Mouse (Mus musculus): ENCODE data around the gene Gm38655. TPM values are rescaled to one million over a fixed set of nuclear protein-coding genes. Genes with fewer than 3 reads are reported as not detected.
A peak's percentile ranks its signal among the peaks of the same experiment; 100 is the strongest.

Gm38655 gene
- polyA plus RNA-seq, 1 experiment: not detected

DNA sequence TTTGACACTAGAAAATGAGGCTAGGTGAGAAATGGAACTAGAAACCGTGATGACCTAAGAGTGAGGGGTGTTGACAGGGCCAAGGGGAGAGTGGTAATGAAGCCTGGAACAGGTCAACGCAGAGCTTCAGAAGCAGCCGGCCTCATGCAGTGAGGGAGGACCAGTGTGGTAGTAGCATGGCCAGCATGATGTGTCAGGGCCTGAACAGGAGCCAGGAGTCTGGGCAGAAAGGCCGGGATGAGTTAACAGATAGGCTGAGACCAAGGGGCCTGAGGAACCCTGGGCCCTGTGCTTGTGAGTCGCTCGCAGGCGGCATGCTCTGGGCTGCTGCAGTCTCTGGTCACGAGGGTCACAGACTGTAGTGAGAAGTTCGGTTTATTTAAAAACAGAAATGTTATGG lies 43.7 kb upstream of the Gm38655 start:
- Histone ChIP-seq H3K4me3 (replicated peaks; ENCODE audit: insufficient read depth, low read depth, low read length) (no peak overlapping the region), H3K27ac (ENCODE audit: insufficient read depth, low read length) (peak overlapping the region; percentile 14), H3K27me3 (ENCODE audit: control insufficient read depth, insufficient read depth, low read length) (no peaks in the 10 kb centered on the region), H3K4me1 (ENCODE audit: control insufficient read depth, insufficient read depth, low read length) (peaks cover 23% of the 10 kb centered on the region)
- TF ChIP-seq POLR2A (IDR thresholded peaks at IDR 0.05; ENCODE audit: borderline replicate concordance, insufficient read depth, low read length) (no peak), CTCF (IDR thresholded peaks at IDR 0.05; ENCODE audit: borderline replicate concordance, insufficient read depth, low read depth, low read length) (no peak)
- 36% methylated on average over 9 of the region's 9 CpGs for WGBS
- peak; percentile 55 to 69 for DNase-seq

DNA sequence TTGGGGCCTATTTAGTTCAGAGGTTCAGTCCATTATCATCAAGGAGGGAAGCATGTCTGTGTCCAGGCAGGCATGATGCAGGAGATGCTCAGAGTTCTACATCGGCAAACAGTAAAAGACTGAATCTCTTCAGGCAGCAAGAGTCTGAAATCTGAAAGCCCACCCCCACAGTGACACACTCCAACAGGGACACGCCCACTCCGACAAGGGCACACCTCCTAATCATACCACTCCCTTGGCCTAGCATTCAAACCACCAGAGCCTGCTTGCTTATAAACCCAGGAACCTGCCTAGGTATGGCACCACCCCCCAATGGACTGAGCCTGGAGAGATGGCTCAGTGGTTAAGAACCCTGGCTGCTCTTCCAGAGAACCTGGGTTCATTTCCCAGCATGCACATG lies 40.2 kb upstream of the Gm38655 start:
- WGBS: 78% methylated on average over 3 of the region's 3 CpGs
- DNase-seq: no peak
- H3K27me3 ChIP-seq (ENCODE audit: control insufficient read depth, insufficient read depth, low read length): no peaks in the 10 kb centered on the region
- no peak for TF ChIP-seq CTCF (IDR thresholded peaks at IDR 0.05; ENCODE audit: borderline replicate concordance, insufficient read depth, low read depth, low read length)
- TF ChIP-seq POLR2A (IDR thresholded peaks at IDR 0.05; ENCODE audit: borderline replicate concordance, insufficient read depth, low read length): no peak
- H3K4me1 ChIP-seq (ENCODE audit: control insufficient read depth, insufficient read depth, low read length): peaks cover 27% of the 10 kb centered on the region
- no peak overlapping the region for H3K4me3 ChIP-seq (replicated peaks; ENCODE audit: insufficient read depth, low read depth, low read length)
- no peak overlapping the region for H3K27ac ChIP-seq (ENCODE audit: insufficient read depth, low read length)

DNA sequence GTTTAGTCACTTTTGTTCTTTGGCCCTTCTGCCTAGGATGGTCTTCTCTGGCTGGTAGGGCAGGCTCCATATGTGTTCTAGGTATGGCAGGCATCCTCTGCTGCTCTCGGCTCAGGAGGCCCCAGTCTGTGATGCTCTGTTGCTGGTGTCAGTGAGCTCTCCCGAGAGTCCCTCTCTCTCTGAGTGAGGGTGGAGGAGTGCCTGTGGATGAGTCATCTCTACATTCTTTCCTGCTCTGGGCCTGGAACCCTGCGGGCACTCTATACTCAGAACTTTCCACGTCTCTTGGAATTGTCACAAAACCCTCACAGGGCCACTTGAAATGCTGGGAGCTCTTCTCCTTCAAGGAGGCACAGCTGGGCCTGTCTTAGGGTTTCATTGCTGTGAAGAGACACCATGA lies 36.4 kb upstream of the Gm38655 start:
- H3K4me3 ChIP-seq (replicated peaks; ENCODE audit: insufficient read depth, low read depth, low read length): no peak overlapping the region
- TF ChIP-seq CTCF (IDR thresholded peaks at IDR 0.05; ENCODE audit: borderline replicate concordance, insufficient read depth, low read depth, low read length) (no peak), POLR2A (IDR thresholded peaks at IDR 0.05; ENCODE audit: borderline replicate concordance, insufficient read depth, low read length) (no peak)
- H3K27me3 ChIP-seq (ENCODE audit: control insufficient read depth, insufficient read depth, low read length): no peaks in the 10 kb centered on the region
- peak overlapping the region; percentile 4; the same call in 1 of the 2 replicates for H3K27ac ChIP-seq (ENCODE audit: insufficient read depth, low read length)
- peaks cover 26% of the 10 kb centered on the region for H3K4me1 ChIP-seq (ENCODE audit: control insufficient read depth, insufficient read depth, low read length)
- peak in 1 of 2 experiments; percentile 55 for DNase-seq
- 16% methylated on average over 4 of the region's 4 CpGs for WGBS

- Histone ChIP-seq H3K27ac (ENCODE audit: insufficient read depth, low read length) (peak overlapping the region; percentile 6), H3K27me3 (ENCODE audit: control insufficient read depth, insufficient read depth, low read length) (no peaks in the 10 kb centered on the region), H3K4me1 (ENCODE audit: control insufficient read depth, insufficient read depth, low read length) (peaks cover 26% of the 10 kb centered on the region), H3K4me3 (replicated peaks; ENCODE audit: insufficient read depth, low read depth, low read length) (peak overlapping the region; percentile 6)
- TF ChIP-seq POLR2A (IDR thresholded peaks at IDR 0.05; ENCODE audit: borderline replicate concordance, insufficient read depth, low read length): no peak
- TF ChIP-seq CTCF (IDR thresholded peaks at IDR 0.05; ENCODE audit: borderline replicate concordance, insufficient read depth, low read depth, low read length): no peak
- DNase-seq: peak; percentile 82 to 92
- WGBS: 9% methylated on average over 15 of the region's 15 CpGs
Measured at GRCm38 (mm10) chr17:25210680-25211466, 35.6 kb upstream of the Gm38655 start.

DNA sequence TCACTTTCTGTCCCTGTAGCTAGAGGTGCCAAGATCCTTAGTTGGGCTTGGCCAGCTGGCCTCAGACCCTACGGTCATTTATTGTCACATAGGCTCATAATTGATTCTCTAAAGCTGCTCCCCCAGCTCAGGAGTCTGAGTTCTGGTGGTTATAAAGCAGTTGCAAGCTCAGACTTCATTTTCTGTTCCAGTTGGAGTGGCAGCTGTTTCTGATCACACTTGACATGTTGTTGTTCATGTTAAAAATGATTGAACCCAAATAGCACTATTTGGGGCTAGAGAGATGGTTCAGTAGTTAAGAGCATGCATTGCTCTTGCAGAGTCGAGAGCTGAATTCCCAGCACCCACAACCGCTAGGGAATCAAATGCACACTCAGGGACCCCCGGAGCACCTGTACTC lies 34.7 kb upstream of the Gm38655 start:
- Histone ChIP-seq H3K4me3 (replicated peaks; ENCODE audit: insufficient read depth, low read depth, low read length) (no peak overlapping the region), H3K27ac (ENCODE audit: insufficient read depth, low read length) (peak overlapping the region; percentile 6), H3K4me1 (ENCODE audit: control insufficient read depth, insufficient read depth, low read length) (peaks cover 26% of the 10 kb centered on the region), H3K27me3 (ENCODE audit: control insufficient read depth, insufficient read depth, low read length) (no peaks in the 10 kb centered on the region)
- DNase-seq: no peak
- 63% methylated on average over 4 of the region's 4 CpGs for WGBS
- TF ChIP-seq CTCF (IDR thresholded peaks at IDR 0.05; ENCODE audit: borderline replicate concordance, insufficient read depth, low read depth, low read length) (no peak), POLR2A (IDR thresholded peaks at IDR 0.05; ENCODE audit: borderline replicate concordance, insufficient read depth, low read length) (no peak)

DNA sequence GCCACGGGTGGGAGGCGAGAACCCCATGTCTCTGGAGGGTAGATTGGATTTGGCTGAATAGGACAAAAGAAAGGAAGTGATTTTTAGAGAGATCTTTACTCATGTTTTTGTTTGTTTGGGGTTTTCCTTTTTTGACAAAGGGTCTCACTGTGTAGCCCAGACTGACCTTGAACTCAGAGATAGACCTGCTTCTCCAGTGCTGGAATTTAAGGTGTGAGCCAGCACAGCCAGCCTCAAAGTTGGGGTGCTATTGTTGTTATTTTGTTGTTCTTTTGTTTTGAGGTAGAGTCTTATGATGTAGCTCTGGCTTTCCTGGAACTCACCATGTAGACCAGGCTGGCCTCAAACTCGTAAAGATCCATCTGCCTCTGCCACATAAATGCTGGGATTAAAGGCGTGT lies 27.1 kb upstream of the Gm38655 start:
- DNase-seq: no peak
- H3K27me3 ChIP-seq (ENCODE audit: control insufficient read depth, insufficient read depth, low read length): no peaks in the 10 kb centered on the region
- no peak overlapping the region for H3K4me3 ChIP-seq (replicated peaks; ENCODE audit: insufficient read depth, low read depth, low read length)
- 87% methylated on average over 4 of the region's 4 CpGs for WGBS
- no peak for TF ChIP-seq CTCF (IDR thresholded peaks at IDR 0.05; ENCODE audit: borderline replicate concordance, insufficient read depth, low read depth, low read length)
- TF ChIP-seq POLR2A (IDR thresholded peaks at IDR 0.05; ENCODE audit: borderline replicate concordance, insufficient read depth, low read length): no peak
- H3K27ac ChIP-seq (ENCODE audit: insufficient read depth, low read length): no peak overlapping the region
- peaks cover 3% of the 10 kb centered on the region; the same call in 1 of the 2 replicates for H3K4me1 ChIP-seq (ENCODE audit: control insufficient read depth, insufficient read depth, low read length)

- WGBS: 4% methylated on average over 16 of the region's 16 CpGs
Measured at GRCm38 (mm10) chr17:25189091-25189490, 13.8 kb upstream of the Gm38655 start.

More at GRCm38 (mm10) chr17:25189091-25189490, 13.8 kb upstream of the Gm38655 start:
- Histone ChIP-seq H3K4me3 (replicated peaks; ENCODE audit: insufficient read depth, low read depth, low read length) (peak overlapping the region; percentile 84), H3K4me1 (ENCODE audit: control insufficient read depth, insufficient read depth, low read length) (peaks cover 7% of the 10 kb centered on the region), H3K27me3 (ENCODE audit: control insufficient read depth, insufficient read depth, low read length) (no peaks in the 10 kb centered on the region), H3K27ac (ENCODE audit: insufficient read depth, low read length) (peak overlapping the region; percentile 82)
- TF ChIP-seq POLR2A (IDR thresholded peaks at IDR 0.05; ENCODE audit: borderline replicate concordance, insufficient read depth, low read length): no peak
- TF ChIP-seq CTCF (IDR thresholded peaks at IDR 0.05; ENCODE audit: borderline replicate concordance, insufficient read depth, low read depth, low read length): no peak
- DNase-seq: peak in 1 of 2 experiments; percentile 16

Data from cerebellum, adult 2 months (tissue).